Mouse (Mus musculus): ENCODE data around the gene Klhl8. TPM values are rescaled to one million over a fixed set of nuclear protein-coding genes. Genes with fewer than 3 reads are reported as not detected.
A peak's percentile ranks its signal among the peaks of the same experiment; 100 is the strongest.
"Not testable (repeated sequence)": the region's sequence is repeated elsewhere in the genome, so short reads cannot be mapped to it uniquely, and the experiment has no call there.

Gene Klhl8
- polyA plus RNA-seq, 1 experiment from 2014 or later = 7.1 TPM

DNA sequence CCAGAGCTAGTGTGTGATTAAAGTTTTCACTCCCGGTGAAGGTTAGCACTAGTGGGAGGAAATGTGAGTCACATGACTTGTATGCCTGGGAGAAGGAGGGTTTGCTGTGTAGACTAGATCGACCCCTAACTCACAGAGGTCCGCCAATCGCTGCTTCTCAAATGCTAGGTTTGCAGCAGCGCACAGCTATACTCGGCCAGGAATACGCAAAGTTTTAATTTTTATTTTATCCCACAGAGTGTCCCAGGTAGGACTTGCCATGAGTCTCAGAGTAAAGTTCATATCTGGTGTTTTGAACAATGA is 28.2 kb upstream of the Klhl8 start:
- no peak for TF ChIP-seq CTCF (IDR thresholded peaks at IDR 0.05)
- no peak for TF ChIP-seq EP300 (IDR thresholded peaks at IDR 0.05)
- no peak for DNase-seq (ENCODE audit: low spot score)
- H3K9me3 ChIP-seq (ENCODE audit: low read length) = no peaks in the 10 kb centered on the region
- H3K27me3 ChIP-seq (replicated peaks; ENCODE audit: insufficient read depth, low read length) = no peaks in the 10 kb centered on the region; the same call in 1 of the 2 replicates
- no peak overlapping the region for H3K4me3 ChIP-seq (ENCODE audit: low read depth, low read length)
- H3K4me1 ChIP-seq (ENCODE audit: insufficient read depth, low read depth, low read length) = no peaks in the 10 kb centered on the region
- H3K4me2 ChIP-seq (replicated peaks; ENCODE audit: low read depth, low read length) = no peak overlapping the region
- H3K36me3 ChIP-seq (ENCODE audit: insufficient read depth, low read length) = no peaks in the 10 kb centered on the region
- WGBS = 51% methylated on average over 7 of the region's 7 CpGs
- H3K9ac ChIP-seq (replicated peaks; ENCODE audit: low read depth) = no peak overlapping the region
- ATAC-seq = no peak
- no peak overlapping the region for H3K27ac ChIP-seq (ENCODE audit: low read length)

DNA sequence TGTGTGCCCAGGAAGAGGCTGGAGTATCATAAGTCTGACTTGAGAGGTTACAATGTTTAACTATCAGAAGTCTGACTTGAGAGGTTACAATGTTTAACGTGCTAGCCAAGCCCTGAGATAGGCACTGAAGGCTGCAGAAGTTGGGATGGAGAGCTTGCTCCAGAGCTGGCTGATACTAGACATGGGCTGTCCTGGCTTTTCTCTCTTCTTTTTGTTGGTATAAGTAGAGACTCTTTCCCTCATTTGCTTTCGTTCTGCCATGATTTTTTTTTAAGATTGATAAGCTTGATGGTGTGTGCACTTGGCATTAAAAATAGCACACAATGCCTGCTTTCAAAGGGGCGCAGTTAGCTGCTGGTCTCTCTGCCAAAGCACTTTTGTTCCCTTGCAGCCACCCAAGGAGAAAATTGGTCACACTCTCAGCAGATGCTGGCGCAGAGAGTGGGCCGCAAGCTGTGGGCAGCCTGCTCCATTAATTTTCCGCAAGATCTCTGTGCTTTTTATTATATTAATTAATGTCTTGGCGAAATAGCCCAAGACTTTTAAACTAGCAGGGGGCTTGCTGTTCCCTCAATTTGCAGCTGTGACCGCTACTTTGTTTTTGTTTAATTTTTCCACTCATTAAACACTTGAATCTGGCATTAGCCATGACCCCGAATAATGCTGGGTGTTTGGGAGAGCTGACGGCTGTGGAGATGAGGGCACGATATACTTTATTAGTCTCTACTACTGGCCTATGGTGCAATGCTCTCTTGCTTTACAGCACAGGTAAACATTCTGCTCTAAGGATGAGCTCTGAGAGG is 27.7 kb upstream of the Klhl8 start:
- Histone ChIP-seq H3K4me1 (ENCODE audit: insufficient read depth, low read depth, low read length) (no peaks in the 10 kb centered on the region), H3K4me2 (replicated peaks; ENCODE audit: low read depth, low read length) (no peak overlapping the region), H3K9ac (replicated peaks; ENCODE audit: low read depth) (no peak overlapping the region), H3K36me3 (ENCODE audit: insufficient read depth, low read length) (no peaks in the 10 kb centered on the region), H3K27me3 (replicated peaks; ENCODE audit: insufficient read depth, low read length) (no peaks in the 10 kb centered on the region; the same call in 1 of the 2 replicates), H3K4me3 (ENCODE audit: low read depth, low read length) (no peak overlapping the region), H3K9me3 (ENCODE audit: low read length) (no peaks in the 10 kb centered on the region), H3K27ac (ENCODE audit: low read length) (no peak overlapping the region)
- WGBS = 46% methylated on average over 11 of the region's 11 CpGs
- TF ChIP-seq EP300 (IDR thresholded peaks at IDR 0.05) (no peak), CTCF (IDR thresholded peaks at IDR 0.05) (no peak)
- no peak for DNase-seq (ENCODE audit: low spot score)
- no peak for ATAC-seq

DNA sequence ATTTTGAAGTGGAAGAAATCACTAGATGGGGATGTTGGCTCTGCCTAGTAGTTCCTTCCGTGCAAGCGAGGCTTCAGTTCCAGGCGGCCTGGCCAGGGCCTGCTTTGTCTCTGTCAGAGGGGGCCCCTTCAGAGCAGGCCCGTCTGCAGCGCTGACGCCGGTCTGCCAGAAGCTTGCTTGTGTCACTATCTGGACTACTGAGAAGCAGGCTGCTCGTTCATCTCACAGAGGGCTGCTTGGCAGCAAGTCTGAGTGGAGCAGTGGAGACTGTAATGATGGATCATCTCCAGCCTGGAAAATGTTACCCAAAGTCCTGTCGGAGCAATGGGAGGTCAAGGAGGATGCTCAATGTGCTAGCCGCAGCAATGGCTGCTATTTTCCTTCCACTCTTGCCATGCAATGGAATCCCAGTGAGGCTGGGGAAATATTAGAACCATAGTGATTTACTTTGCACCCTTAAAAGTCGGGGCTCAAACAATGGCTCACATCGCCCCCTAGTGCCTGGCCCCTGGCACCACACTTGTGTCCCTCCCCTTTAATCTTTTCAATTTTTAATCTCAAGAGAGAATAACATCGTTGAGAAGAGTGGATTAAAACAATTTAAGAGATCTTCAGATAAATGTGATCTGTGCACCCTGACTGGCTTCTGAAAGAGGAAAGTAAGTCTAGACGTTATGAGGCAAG is 26.0 kb upstream of the Klhl8 start:
- ATAC-seq (peak; percentile 55), DNase-seq (ENCODE audit: low spot score) (peak; percentile 62)
- no peaks in the 10 kb centered on the region; the same call in 1 of the 2 replicates for H3K27me3 ChIP-seq (replicated peaks; ENCODE audit: insufficient read depth, low read length)
- H3K27ac ChIP-seq (ENCODE audit: low read length) = no peak overlapping the region
- TF ChIP-seq EP300 (IDR thresholded peaks at IDR 0.05) (no peak), CTCF (IDR thresholded peaks at IDR 0.05) (peak; percentile 75)
- H3K36me3 ChIP-seq (ENCODE audit: insufficient read depth, low read length) = no peaks in the 10 kb centered on the region
- H3K4me1 ChIP-seq (ENCODE audit: insufficient read depth, low read depth, low read length) = no peaks in the 10 kb centered on the region
- no peak overlapping the region for H3K4me2 ChIP-seq (replicated peaks; ENCODE audit: low read depth, low read length)
- H3K9ac ChIP-seq (replicated peaks; ENCODE audit: low read depth) = no peak overlapping the region
- 27% methylated on average over 14 of the region's 14 CpGs for WGBS
- no peaks in the 10 kb centered on the region for H3K9me3 ChIP-seq (ENCODE audit: low read length)
- no peak overlapping the region for H3K4me3 ChIP-seq (ENCODE audit: low read depth, low read length)

DNA sequence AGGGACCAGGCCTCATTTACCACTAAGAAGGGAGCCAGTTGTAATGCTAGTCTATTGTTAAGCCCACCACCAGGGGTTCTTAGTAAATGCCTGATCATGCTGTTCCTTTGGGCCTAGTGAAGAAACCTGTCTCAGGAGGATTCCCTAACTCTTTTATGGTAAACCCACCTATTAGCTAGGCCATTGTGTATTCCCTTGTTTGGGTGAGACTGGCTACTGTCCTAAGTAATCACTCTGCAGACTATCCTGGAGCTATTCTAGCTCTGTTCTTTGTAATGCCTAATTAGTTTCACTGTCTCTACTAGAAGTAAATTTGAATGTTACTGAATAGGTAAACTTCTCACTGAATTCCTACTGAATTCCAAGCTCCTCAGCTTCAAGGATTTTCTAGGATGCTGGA is 20.9 kb upstream of the Klhl8 start:
- ATAC-seq; DNase-seq (ENCODE audit: low spot score); H3K27ac ChIP-seq (ENCODE audit: low read length); H3K4me3 ChIP-seq (ENCODE audit: low read depth, low read length); H3K9me3 ChIP-seq (ENCODE audit: low read length); H3K36me3 ChIP-seq (ENCODE audit: insufficient read depth, low read length); H3K4me2 ChIP-seq (replicated peaks; ENCODE audit: low read depth, low read length); H3K9ac ChIP-seq (replicated peaks; ENCODE audit: low read depth); H3K4me1 ChIP-seq (ENCODE audit: insufficient read depth, low read depth, low read length); H3K27me3 ChIP-seq (replicated peaks; ENCODE audit: insufficient read depth, low read length): not testable (repeated sequence)

DNA sequence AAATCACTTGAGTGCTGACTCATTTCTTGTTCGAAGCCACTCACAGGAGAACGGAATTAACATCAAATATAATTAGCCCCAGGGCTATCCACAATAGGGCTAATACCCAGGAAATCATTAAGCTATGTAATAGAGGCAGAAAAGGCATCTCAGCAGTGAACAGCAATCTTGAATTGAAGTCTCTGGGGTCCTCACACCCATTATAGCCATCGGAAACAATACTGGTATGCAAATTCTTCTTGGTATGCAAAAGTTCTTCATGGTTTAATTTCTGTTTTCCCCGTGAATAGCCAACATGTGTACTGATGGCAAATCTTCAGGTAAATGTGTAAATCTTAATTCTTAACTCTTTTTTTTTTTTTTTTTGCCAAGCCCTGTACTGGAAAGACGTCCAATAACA is 19.5 kb upstream of the Klhl8 start:
- H3K27ac ChIP-seq (ENCODE audit: low read length) = no peak overlapping the region
- no peak overlapping the region for H3K9ac ChIP-seq (replicated peaks; ENCODE audit: low read depth)
- H3K4me2 ChIP-seq (replicated peaks; ENCODE audit: low read depth, low read length) = no peak overlapping the region
- DNase-seq (ENCODE audit: low spot score) (no peak), ATAC-seq (no peak)
- TF ChIP-seq CTCF (IDR thresholded peaks at IDR 0.05) (no peak), EP300 (IDR thresholded peaks at IDR 0.05) (no peak)
- WGBS = 76% methylated on average over 5 of the region's 5 CpGs
- no peaks in the 10 kb centered on the region for H3K36me3 ChIP-seq (ENCODE audit: insufficient read depth, low read length)
- no peak overlapping the region for H3K4me3 ChIP-seq (ENCODE audit: low read depth, low read length)
- H3K27me3 ChIP-seq (replicated peaks; ENCODE audit: insufficient read depth, low read length) = no peaks in the 10 kb centered on the region
- no peaks in the 10 kb centered on the region for H3K9me3 ChIP-seq (ENCODE audit: low read length)
- peaks cover 6% of the 10 kb centered on the region; the same call in 1 of the 2 replicates for H3K4me1 ChIP-seq (ENCODE audit: insufficient read depth, low read depth, low read length)

DNA sequence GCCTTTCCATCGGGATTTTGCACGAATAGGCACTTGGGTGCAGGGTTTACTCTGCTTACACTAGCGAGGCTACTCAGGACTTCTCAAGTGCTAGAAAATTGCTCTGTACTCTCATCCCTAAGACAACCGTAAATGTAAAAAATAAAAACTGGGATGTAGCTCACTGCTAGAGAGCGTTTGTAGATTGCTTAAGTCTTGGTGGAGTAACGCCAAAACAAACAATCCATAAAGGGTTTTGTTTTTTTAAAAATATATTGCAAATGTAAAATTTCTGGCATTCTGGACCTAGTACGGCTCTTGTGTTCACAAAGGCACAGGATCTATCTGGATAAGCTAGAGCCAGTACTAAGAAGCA is 17.1 kb upstream of the Klhl8 start:
- no peak for TF ChIP-seq EP300 (IDR thresholded peaks at IDR 0.05)
- TF ChIP-seq CTCF (IDR thresholded peaks at IDR 0.05) = no peak
- Histone ChIP-seq H3K9me3 (ENCODE audit: low read length) (no peaks in the 10 kb centered on the region), H3K27ac (ENCODE audit: low read length) (peak overlapping the region; percentile 62; the same call in 1 of the 2 replicates), H3K4me2 (replicated peaks; ENCODE audit: low read depth, low read length) (peak overlapping the region; percentile 70), H3K36me3 (ENCODE audit: insufficient read depth, low read length) (no peaks in the 10 kb centered on the region), H3K4me1 (ENCODE audit: insufficient read depth, low read depth, low read length) (peaks cover 6% of the 10 kb centered on the region; the same call in 1 of the 2 replicates), H3K4me3 (ENCODE audit: low read depth, low read length) (peak overlapping the region; percentile 31; the same call in 1 of the 2 replicates), H3K27me3 (replicated peaks; ENCODE audit: insufficient read depth, low read length) (no peaks in the 10 kb centered on the region), H3K9ac (replicated peaks; ENCODE audit: low read depth) (no peak overlapping the region)
- 30% methylated on average over 7 of the region's 7 CpGs for WGBS
- DNase-seq (ENCODE audit: low spot score) (peak; percentile 67), ATAC-seq (peak; percentile 66)

All from lung, postnatal 0 days (tissue).